Mouse (Mus musculus): ENCODE measurements around the gene Pls3.

The Pls3 gene

GRCm38 (mm10) chrX:75874332-75875291 lies at the start of gene Pls3:
Gene Pls3 (minus strand): TSS chrX:75875182.
- DNase-seq (ENCODE audit: low read depth, low spot score) = no peak

GRCm38 (mm10) chrX:75895716-75896115 lies 20.7 kb upstream of the Pls3 start:
- no peak for DNase-seq (ENCODE audit: low read depth, low spot score)

- DNase-seq (ENCODE audit: low read depth, low spot score) = no peak
These were observed 584 bp upstream of the Pls3 start for GRCm38 (mm10) chrX:75875566-75875965.

- no peak for DNase-seq (ENCODE audit: low read depth, low spot score)
These were observed 1.2 kb downstream of the Pls3 start for GRCm38 (mm10) chrX:75873813-75874212.

- DNase-seq (ENCODE audit: low read depth, low spot score) = no peak
These were observed 1.7 kb downstream of the Pls3 start for GRCm38 (mm10) chrX:75873253-75873652.

GRCm38 (mm10) chrX:75871855-75872254 lies 3.1 kb downstream of the Pls3 start:
- DNase-seq (ENCODE audit: low read depth, low spot score) = no peak

GRCm38 (mm10) chrX:75861715-75862114 lies 13.3 kb downstream of the Pls3 start:
- DNase-seq (ENCODE audit: low read depth, low spot score) = no peak

- no peak for DNase-seq (ENCODE audit: low read depth, low spot score)
These were observed 20.7 kb downstream of the Pls3 start for GRCm38 (mm10) chrX:75854294-75854693.

- no peak for DNase-seq (ENCODE audit: low read depth, low spot score)
These were observed 30.7 kb downstream of the Pls3 start for GRCm38 (mm10) chrX:75844290-75844689.

- DNase-seq (ENCODE audit: low read depth, low spot score) = no peak
These were observed 32.1 kb downstream of the Pls3 start for GRCm38 (mm10) chrX:75842835-75843234.

- DNase-seq (ENCODE audit: low read depth, low spot score) = no peak
These were observed 32.9 kb downstream of the Pls3 start for GRCm38 (mm10) chrX:75842120-75842519.

GRCm38 (mm10) chrX:75840263-75840662 lies 34.7 kb downstream of the Pls3 start:
- DNase-seq (ENCODE audit: low read depth, low spot score) = no peak

- DNase-seq (ENCODE audit: low read depth, low spot score) = no peak
These were observed 40.1 kb downstream of the Pls3 start for GRCm38 (mm10) chrX:75834836-75835235.

GRCm38 (mm10) chrX:75834286-75834685 lies 40.7 kb downstream of the Pls3 start:
- DNase-seq (ENCODE audit: low read depth, low spot score) = no peak

- DNase-seq (ENCODE audit: low read depth, low spot score) = no peak
These were observed 41.9 kb downstream of the Pls3 start for GRCm38 (mm10) chrX:75833006-75833641.

- no peak for DNase-seq (ENCODE audit: low read depth, low spot score)
These were observed 45.1 kb downstream of the Pls3 start for GRCm38 (mm10) chrX:75829867-75830255.

- DNase-seq (ENCODE audit: low read depth, low spot score) = no peak
These were observed 45.6 kb downstream of the Pls3 start for GRCm38 (mm10) chrX:75829240-75829866.

- no peak for DNase-seq (ENCODE audit: low read depth, low spot score)
These were observed 56.2 kb downstream of the Pls3 start for GRCm38 (mm10) chrX:75818647-75819271.

- no peak for DNase-seq (ENCODE audit: low read depth, low spot score)
These were observed 60.0 kb downstream of the Pls3 start for GRCm38 (mm10) chrX:75814958-75815357.

- DNase-seq (ENCODE audit: low read depth, low spot score) = no peak
These were observed 60.9 kb downstream of the Pls3 start for GRCm38 (mm10) chrX:75814123-75814522.

GRCm38 (mm10) chrX:75796583-75796982 lies 78.4 kb downstream of the Pls3 start:
- DNase-seq (ENCODE audit: low read depth, low spot score) = peak; percentile 12

GRCm38 (mm10) chrX:75779796-75780195 lies 95.2 kb downstream of the Pls3 start:
- DNase-seq (ENCODE audit: low read depth, low spot score) = no peak

Data from c-Kit-negative CD71-positive TER-119-positive erythroid progenitor cells, embryonic 14.5 days (primary cell).